Mouse (Mus musculus): ENCODE data around the gene Prr36. TPM values are rescaled to one million over a fixed set of nuclear protein-coding genes. Genes with fewer than 3 reads are reported as not detected.

Prr36 gene
- total and polyA plus RNA-seq, 2 experiments = 0.24 to 0.37 TPM

DNA sequence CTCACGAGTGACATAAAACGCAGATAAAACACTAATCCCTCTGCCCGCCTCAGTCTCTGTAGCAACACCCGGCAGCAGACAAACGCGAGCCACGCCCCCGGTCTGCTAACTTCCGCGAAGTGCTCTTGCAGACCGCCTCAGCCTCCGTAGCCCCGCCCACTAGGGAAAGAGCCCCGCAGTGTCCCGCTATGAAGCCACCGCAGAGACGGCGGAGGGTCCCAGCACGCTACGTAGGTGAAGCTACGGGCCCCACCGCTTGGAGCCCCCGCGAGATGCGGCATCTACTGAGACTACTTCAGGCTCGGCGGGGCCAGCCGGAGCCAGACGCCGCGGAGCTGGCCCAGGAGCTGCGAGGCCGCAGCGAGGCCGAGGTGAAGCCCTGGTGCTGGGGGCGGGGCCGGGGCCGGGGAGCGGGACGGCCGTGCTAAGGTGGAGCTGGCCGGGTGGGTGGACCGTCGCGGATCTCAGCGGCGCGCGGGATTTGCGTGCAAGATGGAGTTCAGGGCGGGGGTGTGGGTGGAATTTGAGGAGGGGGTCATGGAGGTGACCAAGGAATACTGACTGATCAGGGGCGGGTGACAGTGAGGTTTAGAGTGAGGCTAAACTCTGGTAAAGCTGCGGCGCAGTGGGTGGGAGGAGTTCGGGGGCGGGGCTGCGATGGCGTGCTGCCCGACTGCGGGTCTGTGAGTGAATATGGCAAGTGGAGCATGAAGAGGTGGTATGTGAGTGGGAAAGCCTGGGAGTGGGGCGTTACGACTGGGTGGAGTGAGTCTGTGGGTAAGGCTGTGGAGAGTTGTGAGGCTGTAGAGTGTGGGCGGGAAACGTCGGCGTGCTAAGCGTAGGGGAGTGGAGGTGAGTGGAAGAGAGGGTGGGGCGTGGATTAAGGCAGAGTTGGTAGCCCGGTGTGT lies 35.9 kb upstream of the Prr36 start, which contains the start of gene Snapc2:
Gene Snapc2, plus strand, starts transcription at position 147 of the 908 bp plus-strand sequence.
- no peaks in the 10 kb centered on the region for H3K79me2 ChIP-seq (ENCODE audit: control insufficient read depth, insufficient read depth, low read length)
- H3K27ac ChIP-seq (replicated peaks; ENCODE audit: insufficient read depth, low read depth, low read length) = peak within 1 kb of the TSS; percentile 95
- TF ChIP-seq POLR2A (IDR thresholded peaks at IDR 0.05; ENCODE audit: extremely low read depth, insufficient read depth, low read length) = 0 out of 2 replicates have a peak, but pooled peaks have one; percentile 38
- no peak for TF ChIP-seq CTCF (IDR thresholded peaks at IDR 0.05; ENCODE audit: low read depth, low read length)
- peaks cover 6% of the 10 kb centered on the region for H3K4me1 ChIP-seq (ENCODE audit: control insufficient read depth, insufficient read depth, low read length)
- H3K36me3 ChIP-seq (ENCODE audit: control insufficient read depth, insufficient read depth, low read length) = no peaks in the 10 kb centered on the region; the same call in 1 of the 2 replicates
- peak within 1 kb of the TSS; percentile 96 for H3K9ac ChIP-seq (ENCODE audit: low read depth, low read length)
- H3K27me3 ChIP-seq (ENCODE audit: control insufficient read depth, insufficient read depth, low read length) = no peaks in the 10 kb centered on the region
- WGBS = under 1% methylated on average over 69 of the region's 69 CpGs
- DNase-seq (ENCODE audit: extremely low read depth, low read depth, low spot score) = peak; percentile 86
- peak within 1 kb of the TSS; percentile 89 for H3K4me3 ChIP-seq (ENCODE audit: insufficient read depth, low read depth, low read length)

DNA sequence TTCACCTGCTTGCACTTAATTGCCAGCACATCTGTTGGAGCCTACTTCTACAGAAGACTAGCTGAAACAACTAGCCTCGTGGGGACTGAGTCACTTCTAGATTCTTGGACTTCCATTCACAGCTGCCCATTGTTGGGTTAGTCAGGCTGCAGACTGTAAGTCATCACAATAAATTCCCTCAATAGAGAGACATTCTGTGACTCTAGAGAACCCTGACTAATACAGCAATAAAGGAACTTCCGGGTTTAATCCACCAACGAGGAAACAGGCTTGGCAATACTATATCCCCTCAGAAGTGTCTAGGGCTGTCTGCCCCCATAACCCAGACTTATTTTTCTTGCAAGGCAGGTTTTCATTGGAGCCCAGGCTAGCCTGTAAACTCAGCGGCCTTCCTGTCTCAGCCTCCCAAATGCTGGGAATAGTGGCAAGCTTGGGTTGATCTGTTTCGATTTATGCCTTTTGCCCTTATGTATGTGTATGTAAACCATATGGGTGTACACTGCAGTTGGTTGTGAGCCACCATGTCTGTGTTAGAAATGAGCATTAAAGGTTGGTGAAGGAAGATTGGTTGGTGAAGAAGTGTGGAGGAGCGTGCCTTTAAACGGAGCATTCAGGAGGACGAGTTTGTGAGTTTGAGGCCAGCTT lies 35.0 kb upstream of the Prr36 start:
- Histone ChIP-seq H3K36me3 (ENCODE audit: control insufficient read depth, insufficient read depth, low read length) (no peaks in the 10 kb centered on the region; the same call in 1 of the 2 replicates), H3K27me3 (ENCODE audit: control insufficient read depth, insufficient read depth, low read length) (no peaks in the 10 kb centered on the region), H3K4me1 (ENCODE audit: control insufficient read depth, insufficient read depth, low read length) (peaks cover 6% of the 10 kb centered on the region), H3K27ac (replicated peaks; ENCODE audit: insufficient read depth, low read depth, low read length) (no peak overlapping the region), H3K4me3 (ENCODE audit: insufficient read depth, low read depth, low read length) (peak overlapping the region; percentile 89; the same call in 1 of the 2 replicates), H3K79me2 (ENCODE audit: control insufficient read depth, insufficient read depth, low read length) (no peaks in the 10 kb centered on the region), H3K9ac (ENCODE audit: low read depth, low read length) (peak overlapping the region; percentile 37; the same call in 1 of the 2 replicates)
- WGBS = 41% methylated on average over 8 of the region's 8 CpGs
- DNase-seq (ENCODE audit: extremely low read depth, low read depth, low spot score) = no peak
- no peak for TF ChIP-seq POLR2A (IDR thresholded peaks at IDR 0.05; ENCODE audit: extremely low read depth, insufficient read depth, low read length)
- no peak for TF ChIP-seq CTCF (IDR thresholded peaks at IDR 0.05; ENCODE audit: low read depth, low read length)

GRCm38 (mm10) chr8:4250306-4250970 lies 33.2 kb upstream of the Prr36 start:
- peaks cover 6% of the 10 kb centered on the region for H3K4me1 ChIP-seq (ENCODE audit: control insufficient read depth, insufficient read depth, low read length)
- no peak overlapping the region for H3K4me3 ChIP-seq (ENCODE audit: insufficient read depth, low read depth, low read length)
- no peak overlapping the region for H3K27ac ChIP-seq (replicated peaks; ENCODE audit: insufficient read depth, low read depth, low read length)
- H3K27me3 ChIP-seq (ENCODE audit: control insufficient read depth, insufficient read depth, low read length) = no peaks in the 10 kb centered on the region
- peaks cover 3% of the 10 kb centered on the region; the same call in 1 of the 2 replicates for H3K36me3 ChIP-seq (ENCODE audit: control insufficient read depth, insufficient read depth, low read length)
- DNase-seq (ENCODE audit: extremely low read depth, low read depth, low spot score) = peak; percentile 49
- H3K9ac ChIP-seq (ENCODE audit: low read depth, low read length) = no peak overlapping the region
- TF ChIP-seq POLR2A (IDR thresholded peaks at IDR 0.05; ENCODE audit: extremely low read depth, insufficient read depth, low read length) (no peak), CTCF (IDR thresholded peaks at IDR 0.05; ENCODE audit: low read depth, low read length) (peak; percentile 91)
- 46% methylated on average over 26 of the region's 26 CpGs for WGBS
- H3K79me2 ChIP-seq (ENCODE audit: control insufficient read depth, insufficient read depth, low read length) = no peaks in the 10 kb centered on the region

GRCm38 (mm10) chr8:4249213-4249612 lies 32.0 kb upstream of the Prr36 start:
- Histone ChIP-seq H3K79me2 (ENCODE audit: control insufficient read depth, insufficient read depth, low read length) (no peaks in the 10 kb centered on the region), H3K36me3 (ENCODE audit: control insufficient read depth, insufficient read depth, low read length) (peaks cover 5% of the 10 kb centered on the region; the same call in 1 of the 2 replicates), H3K27ac (replicated peaks; ENCODE audit: insufficient read depth, low read depth, low read length) (no peak overlapping the region), H3K9ac (ENCODE audit: low read depth, low read length) (no peak overlapping the region), H3K27me3 (ENCODE audit: control insufficient read depth, insufficient read depth, low read length) (no peaks in the 10 kb centered on the region), H3K4me3 (ENCODE audit: insufficient read depth, low read depth, low read length) (no peak overlapping the region), H3K4me1 (ENCODE audit: control insufficient read depth, insufficient read depth, low read length) (peaks cover 5% of the 10 kb centered on the region)
- DNase-seq (ENCODE audit: extremely low read depth, low read depth, low spot score) = no peak
- no peak for TF ChIP-seq CTCF (IDR thresholded peaks at IDR 0.05; ENCODE audit: low read depth, low read length)
- TF ChIP-seq POLR2A (IDR thresholded peaks at IDR 0.05; ENCODE audit: extremely low read depth, insufficient read depth, low read length) = no peak
- 72% methylated on average over 29 of the region's 29 CpGs for WGBS

- no peak for DNase-seq (ENCODE audit: extremely low read depth, low read depth, low spot score)
- no peak within 1 kb of the TSS for H3K27ac ChIP-seq (replicated peaks; ENCODE audit: insufficient read depth, low read depth, low read length)
- H3K4me3 ChIP-seq (ENCODE audit: insufficient read depth, low read depth, low read length) = no peak within 1 kb of the TSS
- 84% methylated on average over 15 of the region's 15 CpGs for WGBS
- peaks cover 13% of the 10 kb centered on the region for H3K36me3 ChIP-seq (ENCODE audit: control insufficient read depth, insufficient read depth, low read length)
- H3K4me1 ChIP-seq (ENCODE audit: control insufficient read depth, insufficient read depth, low read length) = peaks cover 4% of the 10 kb centered on the region
- H3K79me2 ChIP-seq (ENCODE audit: control insufficient read depth, insufficient read depth, low read length) = no peaks in the 10 kb centered on the region
- no peaks in the 10 kb centered on the region for H3K27me3 ChIP-seq (ENCODE audit: control insufficient read depth, insufficient read depth, low read length)
- no peak within 1 kb of the TSS for H3K9ac ChIP-seq (ENCODE audit: low read depth, low read length)
- TF ChIP-seq POLR2A (IDR thresholded peaks at IDR 0.05; ENCODE audit: extremely low read depth, insufficient read depth, low read length) = no peak
- TF ChIP-seq CTCF (IDR thresholded peaks at IDR 0.05; ENCODE audit: low read depth, low read length) = no peak
These were observed 30.8 kb upstream of the Prr36 start, which contains the start of gene Tgfbr3l for GRCm38 (mm10) chr8:4247951-4248540. TSS of gene Tgfbr3l (plus strand) at chr8:4248214.

Data from liver, adult 2 months (tissue).